Mouse (Mus musculus): ENCODE data around the gene Plekha1. TPM values are rescaled to one million over a fixed set of nuclear protein-coding genes. Genes with fewer than 3 reads are reported as not detected.

The Plekha1 gene
- polyA plus RNA-seq, 1 experiment from 2014 or later, result 32.7 TPM

DNA sequence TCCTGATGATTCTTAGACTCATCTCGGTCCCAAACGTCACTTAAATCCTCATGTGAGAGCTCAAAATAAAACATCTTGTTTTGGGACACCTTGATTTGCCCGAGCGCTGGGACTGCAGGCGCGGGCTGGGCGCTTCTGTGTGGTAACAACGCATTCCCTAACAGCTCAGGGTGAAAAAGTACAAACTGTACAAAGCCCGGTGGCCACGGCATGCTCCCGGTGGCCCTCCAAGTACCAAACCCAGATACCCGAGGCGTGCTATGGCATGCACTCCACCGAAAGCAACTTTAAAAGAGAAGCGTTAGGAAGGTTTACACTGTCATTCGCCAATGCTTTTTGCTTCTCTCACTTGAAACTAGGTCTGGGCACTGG is 69.9 kb downstream of the Plekha1 start:
- Histone ChIP-seq H3K36me3 (replicated peaks; ENCODE audit: control insufficient read depth, insufficient read depth, low read depth, low read length) (no peaks in the 10 kb centered on the region), H3K27me3 (ENCODE audit: control insufficient read depth, insufficient read depth, low read length) (peaks cover 40% of the 10 kb centered on the region), H3K9ac (replicated peaks; ENCODE audit: low read length) (no peak overlapping the region), H3K9me3 (replicated peaks; ENCODE audit: control insufficient read depth, low read length) (no peaks in the 10 kb centered on the region), H3K27ac (replicated peaks; ENCODE audit: low read depth, low read length) (no peak overlapping the region), H3K4me3 (ENCODE audit: low read depth, low read length) (peak overlapping the region; percentile 48), H3K4me2 (ENCODE audit: low read depth, low read length) (peak overlapping the region; percentile 59), H3K4me1 (ENCODE audit: control insufficient read depth, insufficient read depth, low read length) (peaks cover 5% of the 10 kb centered on the region)
- DNase-seq (ENCODE audit: low spot score) (no peak), ATAC-seq (replicated peaks; ENCODE audit: insufficient number of reproducible peaks, low FRiP score, low TSS enrichment, low read depth) (no peak)
- 11% methylated on average over 16 of the region's 16 CpGs for WGBS

- peak; percentile 69 for ATAC-seq (replicated peaks; ENCODE audit: insufficient number of reproducible peaks, low FRiP score, low TSS enrichment, low read depth)
- H3K4me3 ChIP-seq (ENCODE audit: low read depth, low read length), result peak within 1 kb of the TSS; percentile 48
- H3K4me2 ChIP-seq (ENCODE audit: low read depth, low read length), result peak within 1 kb of the TSS; percentile 59
- under 1% methylated on average over 70 of the region's 70 CpGs for WGBS
- no peak within 1 kb of the TSS for H3K27ac ChIP-seq (replicated peaks; ENCODE audit: low read depth, low read length)
- peaks cover 5% of the 10 kb centered on the region for H3K4me1 ChIP-seq (ENCODE audit: control insufficient read depth, insufficient read depth, low read length)
- H3K27me3 ChIP-seq (ENCODE audit: control insufficient read depth, insufficient read depth, low read length), result peaks cover 40% of the 10 kb centered on the region
- no peaks in the 10 kb centered on the region for H3K36me3 ChIP-seq (replicated peaks; ENCODE audit: control insufficient read depth, insufficient read depth, low read depth, low read length)
- DNase-seq (ENCODE audit: low spot score), result peak; percentile 56
- no peaks in the 10 kb centered on the region for H3K9me3 ChIP-seq (replicated peaks; ENCODE audit: control insufficient read depth, low read length)
- peak within 1 kb of the TSS; percentile 34; the same call in 1 of the 2 replicates for H3K9ac ChIP-seq (replicated peaks; ENCODE audit: low read length)
These were observed 70.4 kb downstream of the Plekha1 start, which contains the start of gene Htra1 for GRCm38 (mm10) chr7:130935793-130936471. Htra1 (plus strand) TSS chr7:130936111.

DNA sequence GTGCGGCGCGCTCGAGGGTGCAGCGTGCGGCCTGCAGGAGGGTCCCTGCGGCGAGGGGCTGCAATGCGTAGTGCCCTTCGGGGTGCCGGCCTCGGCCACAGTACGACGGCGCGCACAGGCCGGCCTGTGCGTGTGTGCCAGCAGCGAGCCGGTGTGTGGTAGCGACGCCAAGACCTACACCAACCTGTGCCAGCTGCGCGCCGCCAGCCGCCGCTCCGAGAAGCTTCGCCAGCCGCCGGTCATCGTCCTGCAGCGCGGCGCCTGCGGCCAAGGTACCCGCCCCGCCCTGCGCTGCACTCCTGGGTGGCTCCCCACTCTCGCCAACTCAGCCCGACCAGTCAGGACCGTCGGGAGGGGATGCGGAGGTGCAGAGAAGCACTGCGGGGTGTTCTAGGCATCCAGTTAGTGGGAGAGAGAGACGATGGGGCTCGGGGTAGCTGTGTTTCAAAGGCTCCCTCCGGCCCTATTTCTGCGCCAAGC is 71.0 kb downstream of the Plekha1 start:
- ATAC-seq (replicated peaks; ENCODE audit: insufficient number of reproducible peaks, low FRiP score, low TSS enrichment, low read depth), result 0 out of 2 replicates have a peak, but pooled peaks have one; percentile 24
- H3K27me3 ChIP-seq (ENCODE audit: control insufficient read depth, insufficient read depth, low read length), result peaks cover 40% of the 10 kb centered on the region
- DNase-seq (ENCODE audit: low spot score), result peak; percentile 14

GRCm38 (mm10) chr7:130937266-130937841 is 71.8 kb downstream of the Plekha1 start:
- no peak overlapping the region for H3K4me2 ChIP-seq (ENCODE audit: low read depth, low read length)
- H3K4me3 ChIP-seq (ENCODE audit: low read depth, low read length), result no peak overlapping the region
- ATAC-seq (replicated peaks; ENCODE audit: insufficient number of reproducible peaks, low FRiP score, low TSS enrichment, low read depth), result no peak
- WGBS, result 31% methylated on average over 12 of the region's 12 CpGs
- no peaks in the 10 kb centered on the region for H3K9me3 ChIP-seq (replicated peaks; ENCODE audit: control insufficient read depth, low read length)
- DNase-seq (ENCODE audit: low spot score), result no peak
- H3K9ac ChIP-seq (replicated peaks; ENCODE audit: low read length), result no peak overlapping the region
- H3K4me1 ChIP-seq (ENCODE audit: control insufficient read depth, insufficient read depth, low read length), result peaks cover 5% of the 10 kb centered on the region
- no peak overlapping the region for H3K27ac ChIP-seq (replicated peaks; ENCODE audit: low read depth, low read length)
- no peaks in the 10 kb centered on the region for H3K36me3 ChIP-seq (replicated peaks; ENCODE audit: control insufficient read depth, insufficient read depth, low read depth, low read length)
- peaks cover 40% of the 10 kb centered on the region for H3K27me3 ChIP-seq (ENCODE audit: control insufficient read depth, insufficient read depth, low read length)

More for the DNA sequence above, 71.0 kb downstream of the Plekha1 start:
- Histone ChIP-seq H3K27ac (replicated peaks; ENCODE audit: low read depth, low read length) (no peak overlapping the region), H3K36me3 (replicated peaks; ENCODE audit: control insufficient read depth, insufficient read depth, low read depth, low read length) (no peaks in the 10 kb centered on the region), H3K9me3 (replicated peaks; ENCODE audit: control insufficient read depth, low read length) (no peaks in the 10 kb centered on the region), H3K9ac (replicated peaks; ENCODE audit: low read length) (peak overlapping the region; percentile 34; the same call in 1 of the 2 replicates), H3K4me2 (ENCODE audit: low read depth, low read length) (peak overlapping the region; percentile 59), H3K4me1 (ENCODE audit: control insufficient read depth, insufficient read depth, low read length) (peaks cover 5% of the 10 kb centered on the region), H3K4me3 (ENCODE audit: low read depth, low read length) (peak overlapping the region; percentile 48)
- WGBS, result 1% methylated on average over 49 of the region's 49 CpGs

GRCm38 (mm10) chr7:130938005-130938404 is 72.4 kb downstream of the Plekha1 start:
- no peak for DNase-seq (ENCODE audit: low spot score)
- H3K9me3 ChIP-seq (replicated peaks; ENCODE audit: control insufficient read depth, low read length), result no peaks in the 10 kb centered on the region
- peaks cover 5% of the 10 kb centered on the region for H3K4me1 ChIP-seq (ENCODE audit: control insufficient read depth, insufficient read depth, low read length)
- no peak overlapping the region for H3K9ac ChIP-seq (replicated peaks; ENCODE audit: low read length)
- WGBS, result 68% methylated on average over 4 of the region's 4 CpGs
- no peak overlapping the region for H3K27ac ChIP-seq (replicated peaks; ENCODE audit: low read depth, low read length)
- H3K36me3 ChIP-seq (replicated peaks; ENCODE audit: control insufficient read depth, insufficient read depth, low read depth, low read length), result no peaks in the 10 kb centered on the region
- ATAC-seq (replicated peaks; ENCODE audit: insufficient number of reproducible peaks, low FRiP score, low TSS enrichment, low read depth), result no peak
- no peak overlapping the region for H3K4me2 ChIP-seq (ENCODE audit: low read depth, low read length)
- no peak overlapping the region for H3K4me3 ChIP-seq (ENCODE audit: low read depth, low read length)
- peaks cover 38% of the 10 kb centered on the region for H3K27me3 ChIP-seq (ENCODE audit: control insufficient read depth, insufficient read depth, low read length)

DNA sequence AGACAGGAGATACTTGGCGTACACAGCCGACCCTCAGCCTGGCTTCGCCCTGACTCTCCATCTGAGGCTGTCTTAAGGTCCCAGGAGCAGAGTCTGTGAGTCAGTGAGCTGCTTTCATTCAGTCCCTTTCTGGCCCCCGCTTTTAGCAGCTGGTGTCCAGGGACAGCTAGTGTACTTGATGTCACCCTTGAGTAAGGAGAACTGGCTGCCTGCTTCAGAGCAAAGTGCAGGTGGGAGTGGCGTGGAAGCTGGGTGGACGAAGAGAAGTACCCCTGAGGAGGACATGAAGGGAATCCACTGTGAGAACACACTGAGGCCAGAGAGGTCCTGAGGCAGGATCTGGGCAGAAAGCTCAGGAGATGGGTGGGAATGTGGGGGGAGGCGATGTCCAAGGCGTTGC is 73.3 kb downstream of the Plekha1 start:
- WGBS, result 87% methylated on average over 8 of the region's 8 CpGs
- no peak overlapping the region for H3K4me2 ChIP-seq (ENCODE audit: low read depth, low read length)
- H3K9ac ChIP-seq (replicated peaks; ENCODE audit: low read length), result no peak overlapping the region
- H3K4me3 ChIP-seq (ENCODE audit: low read depth, low read length), result no peak overlapping the region
- no peak for DNase-seq (ENCODE audit: low spot score)
- no peak for ATAC-seq (replicated peaks; ENCODE audit: insufficient number of reproducible peaks, low FRiP score, low TSS enrichment, low read depth)
- H3K4me1 ChIP-seq (ENCODE audit: control insufficient read depth, insufficient read depth, low read length), result peaks cover 5% of the 10 kb centered on the region
- no peaks in the 10 kb centered on the region for H3K36me3 ChIP-seq (replicated peaks; ENCODE audit: control insufficient read depth, insufficient read depth, low read depth, low read length)
- no peaks in the 10 kb centered on the region for H3K9me3 ChIP-seq (replicated peaks; ENCODE audit: control insufficient read depth, low read length)
- H3K27me3 ChIP-seq (ENCODE audit: control insufficient read depth, insufficient read depth, low read length), result peaks cover 35% of the 10 kb centered on the region
- H3K27ac ChIP-seq (replicated peaks; ENCODE audit: low read depth, low read length), result no peak overlapping the region

GRCm38 (mm10) chr7:130940733-130941132 is 75.2 kb downstream of the Plekha1 start:
- WGBS, result 88% methylated on average over 8 of the region's 8 CpGs
- DNase-seq (ENCODE audit: low spot score), result no peak
- peaks cover 23% of the 10 kb centered on the region for H3K27me3 ChIP-seq (ENCODE audit: control insufficient read depth, insufficient read depth, low read length)

DNA sequence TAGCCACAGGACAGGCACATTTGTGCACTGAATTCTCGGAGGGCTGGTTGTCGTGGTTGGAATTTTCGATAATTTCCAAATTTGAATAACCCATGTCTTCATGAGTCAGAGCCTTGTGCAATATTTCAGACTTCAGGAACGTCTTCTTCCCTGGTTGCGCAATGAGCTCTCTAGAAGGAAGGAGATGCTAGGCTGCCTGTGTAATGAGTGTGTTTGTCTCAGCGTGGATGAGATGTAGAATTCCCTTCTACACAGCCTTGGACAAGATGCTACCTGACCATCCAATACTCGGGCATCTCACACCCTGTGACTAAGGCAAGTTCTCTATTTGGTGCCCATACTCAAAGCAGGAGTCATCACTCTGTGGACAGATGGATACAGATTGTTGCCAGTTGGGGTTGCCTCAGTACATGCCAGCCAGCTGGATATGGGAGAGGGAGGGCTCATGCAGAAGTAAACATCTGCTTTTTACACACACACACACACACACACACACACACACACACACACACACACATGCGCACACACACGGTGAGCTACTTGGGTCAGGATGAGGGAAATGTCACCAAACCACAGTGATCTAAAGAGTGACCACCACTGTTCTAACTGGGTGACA is 77.8 kb downstream of the Plekha1 start:
- no peaks in the 10 kb centered on the region for H3K9me3 ChIP-seq (replicated peaks; ENCODE audit: control insufficient read depth, low read length)
- no peaks in the 10 kb centered on the region for H3K4me1 ChIP-seq (ENCODE audit: control insufficient read depth, insufficient read depth, low read length)
- H3K27me3 ChIP-seq (ENCODE audit: control insufficient read depth, insufficient read depth, low read length), result no peaks in the 10 kb centered on the region
- H3K4me2 ChIP-seq (ENCODE audit: low read depth, low read length), result no peak overlapping the region
- WGBS, result 89% methylated on average over 9 of the region's 9 CpGs
- no peak overlapping the region for H3K27ac ChIP-seq (replicated peaks; ENCODE audit: low read depth, low read length)
- no peak for DNase-seq (ENCODE audit: low spot score)
- H3K9ac ChIP-seq (replicated peaks; ENCODE audit: low read length), result no peak overlapping the region
- no peaks in the 10 kb centered on the region for H3K36me3 ChIP-seq (replicated peaks; ENCODE audit: control insufficient read depth, insufficient read depth, low read depth, low read length)
- no peak overlapping the region for H3K4me3 ChIP-seq (ENCODE audit: low read depth, low read length)
- ATAC-seq (replicated peaks; ENCODE audit: insufficient number of reproducible peaks, low FRiP score, low TSS enrichment, low read depth), result no peak

More at GRCm38 (mm10) chr7:130940733-130941132, 75.2 kb downstream of the Plekha1 start:
- Histone ChIP-seq H3K4me3 (ENCODE audit: low read depth, low read length) (no peak overlapping the region), H3K4me1 (ENCODE audit: control insufficient read depth, insufficient read depth, low read length) (peaks cover 5% of the 10 kb centered on the region), H3K9ac (replicated peaks; ENCODE audit: low read length) (no peak overlapping the region), H3K9me3 (replicated peaks; ENCODE audit: control insufficient read depth, low read length) (no peaks in the 10 kb centered on the region), H3K4me2 (ENCODE audit: low read depth, low read length) (no peak overlapping the region), H3K27ac (replicated peaks; ENCODE audit: low read depth, low read length) (no peak overlapping the region), H3K36me3 (replicated peaks; ENCODE audit: control insufficient read depth, insufficient read depth, low read depth, low read length) (no peaks in the 10 kb centered on the region)
- no peak for ATAC-seq (replicated peaks; ENCODE audit: insufficient number of reproducible peaks, low FRiP score, low TSS enrichment, low read depth)

Data from embryonic facial prominence, embryonic 11.5 days (tissue).